Mouse (Mus musculus): ENCODE data around the gene S100a1. TPM values are rescaled to one million over a fixed set of nuclear protein-coding genes. Genes with fewer than 3 reads are reported as not detected.

The S100a1 gene
- 100 to 1,000 TPM; 151 to 202 TPM for total RNA-seq (2021)
- long read RNA-seq, experiment 1, transcript S100a1-201 (3 exons, 677 nt), result major isoform, 204 of 212 reads
- long read RNA-seq, experiment 1, partial matches to known transcripts, result 6 of 212 reads
- long read RNA-seq, experiment 1, other reads (novel, unspliced or antisense), result 1 of 212 reads
- long read RNA-seq, experiment 2, transcript S100a1-201 (3 exons, 677 nt), result major isoform, 290 of 301 reads
- long read RNA-seq, experiment 2, partial matches to known transcripts, result 7 of 301 reads
- long read RNA-seq, experiment 2, other reads (novel, unspliced or antisense), result 2 of 301 reads

- Histone ChIP-seq H3K4me3 (peak within 1 kb of the TSS; percentile 74), H3K27ac (peak within 1 kb of the TSS; percentile 91)
- DNase-seq, result peak; percentile 87
- TF ChIP-seq CTCF (IDR thresholded peaks at IDR 0.05), result peak; percentile 47
- intact Hi-C loops (cut with DNase I), result loop anchor here (5.0 kb wide), 1 partner anchor 103 kb away; no protein-coding TSS in a partner anchor
Observed at GRCm38 (mm10) chr3:90513796-90514590, at the start of gene S100a1, which contains the start of gene S100a13. Gene S100a1 (minus strand): TSS chr3:90514392. Gene S100a13 (plus strand): TSS chr3:90514435.

GRCm38 (mm10) chr3:90560008-90560628 lies 45.9 kb upstream of the S100a1 start, which contains the start of gene S100a3:
Gene S100a3 (plus strand): TSS chr3:90560578.
- no peak for DNase-seq
- Histone ChIP-seq H3K27ac (no peak within 1 kb of the TSS), H3K4me3 (no peak within 1 kb of the TSS)
- no peak for TF ChIP-seq CTCF (IDR thresholded peaks at IDR 0.05)
- intact Hi-C loops (cut with DNase I), result no loop called here

- H3K27ac ChIP-seq, result 0 out of 2 replicates have a peak overlapping the region, but pooled peaks have one; percentile 32
- no peak overlapping the region for H3K4me3 ChIP-seq
- peak; percentile 58 for DNase-seq
- intact Hi-C loops (cut with DNase I), result no loop called here
- TF ChIP-seq CTCF (IDR thresholded peaks at IDR 0.05), result no peak
Observed at GRCm38 (mm10) chr3:90555954-90556353, 41.8 kb upstream of the S100a1 start.

GRCm38 (mm10) chr3:90552231-90552630 lies 38.0 kb upstream of the S100a1 start:
- DNase-seq, result no peak
- Histone ChIP-seq H3K4me3 (no peak overlapping the region), H3K27ac (no peak overlapping the region)
- TF ChIP-seq CTCF (IDR thresholded peaks at IDR 0.05), result no peak
- intact Hi-C loops (cut with DNase I), result no loop called here

GRCm38 (mm10) chr3:90550421-90550790 lies 36.2 kb upstream of the S100a1 start:
- H3K27ac ChIP-seq, result no peak overlapping the region
- intact Hi-C loops (cut with DNase I), result no loop called here
- DNase-seq, result no peak
- H3K4me3 ChIP-seq, result no peak overlapping the region
- no peak for TF ChIP-seq CTCF (IDR thresholded peaks at IDR 0.05)

- no peak for TF ChIP-seq CTCF (IDR thresholded peaks at IDR 0.05)
- intact Hi-C loops (cut with DNase I), result no loop called here
- no peak overlapping the region for H3K4me3 ChIP-seq
- H3K27ac ChIP-seq, result 0 out of 2 replicates have a peak overlapping the region, but pooled peaks have one; percentile 6
- no peak for DNase-seq
Observed at GRCm38 (mm10) chr3:90549676-90550420, 35.7 kb upstream of the S100a1 start.

GRCm38 (mm10) chr3:90540904-90541303 lies 26.7 kb upstream of the S100a1 start:
- Histone ChIP-seq H3K27ac (peak overlapping the region; percentile 89), H3K4me3 (peak overlapping the region; percentile 69)
- DNase-seq, result peak; percentile 39
- intact Hi-C loops (cut with DNase I), result loop anchor here (5.0 kb wide), 1 partner anchor 46 kb away; no protein-coding TSS in a partner anchor
- no peak for TF ChIP-seq CTCF (IDR thresholded peaks at IDR 0.05)

GRCm38 (mm10) chr3:90537905-90538296 lies 23.7 kb upstream of the S100a1 start:
- peak overlapping the region; percentile 88 for H3K4me3 ChIP-seq
- H3K27ac ChIP-seq, result peak overlapping the region; percentile 95
- no peak for TF ChIP-seq CTCF (IDR thresholded peaks at IDR 0.05)
- intact Hi-C loops (cut with DNase I), result no loop called here
- DNase-seq, result no peak

GRCm38 (mm10) chr3:90537141-90537904 lies 23.1 kb upstream of the S100a1 start, which contains the start of gene S100a16:
Gene S100a16 (plus strand): TSS chr3:90537254.
- DNase-seq, result peak; percentile 93
- intact Hi-C loops (cut with DNase I), result no loop called here
- no peak for TF ChIP-seq CTCF (IDR thresholded peaks at IDR 0.05)
- peak within 1 kb of the TSS; percentile 88 for H3K4me3 ChIP-seq
- H3K27ac ChIP-seq, result peak within 1 kb of the TSS; percentile 95

GRCm38 (mm10) chr3:90535446-90535845 lies 21.3 kb upstream of the S100a1 start:
- DNase-seq, result no peak
- TF ChIP-seq CTCF (IDR thresholded peaks at IDR 0.05), result no peak
- intact Hi-C loops (cut with DNase I), result no loop called here
- no peak overlapping the region for H3K4me3 ChIP-seq
- H3K27ac ChIP-seq, result no peak overlapping the region

- TF ChIP-seq CTCF (IDR thresholded peaks at IDR 0.05), result no peak
- no peak overlapping the region for H3K4me3 ChIP-seq
- DNase-seq, result no peak
- intact Hi-C loops (cut with DNase I), result no loop called here
- no peak overlapping the region for H3K27ac ChIP-seq
Observed at GRCm38 (mm10) chr3:90531713-90532112, 17.5 kb upstream of the S100a1 start.

Data from gastrocnemius, adult 2 months (tissue).